Mouse (Mus musculus): ENCODE data around the gene Pcca.

DNA sequence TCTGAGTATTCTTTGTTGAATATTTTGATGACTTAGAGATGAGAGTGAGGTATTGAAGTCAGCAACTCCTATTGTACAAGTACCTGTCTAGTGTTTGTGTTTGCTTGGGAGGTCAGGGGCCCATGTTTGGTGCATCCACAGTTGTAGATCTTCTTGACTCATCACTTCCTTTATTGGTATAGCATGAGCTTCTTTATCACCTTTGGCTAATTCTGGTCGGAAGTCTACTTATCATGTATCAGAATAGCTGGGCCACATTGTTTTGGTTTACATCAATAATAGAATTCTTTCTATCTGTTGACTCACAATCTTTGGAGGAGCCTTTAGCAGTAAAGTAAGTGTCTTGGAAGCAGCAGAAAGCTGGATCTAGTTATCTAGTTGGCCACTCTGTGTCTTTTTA is 108.3 kb downstream of the Pcca start:
- TF ChIP-seq CTCF (IDR thresholded peaks at IDR 0.05; ENCODE audit: low read depth, low read length) = no peak
- no peak for TF ChIP-seq POLR2A (IDR thresholded peaks at IDR 0.05; ENCODE audit: extremely low read depth, insufficient read depth, low read length)
